Mouse (Mus musculus) erythroblast, embryonic 14.5 days (primary cell): ENCODE measurements around the gene Cd180.

Source experiments
- GATA1 ChIP-seq: IDR thresholded peaks from 2 replicates; pipeline ENCODE4 v1.6.1; 2012; ENCODE audit warnings: low read length, inconsistent platforms, mixed read lengths
- TAL1 ChIP-seq: IDR thresholded peaks from 3 replicates; pipeline ENCODE4 v1.6.1; 2012; ENCODE audit warnings: low read length, inconsistent platforms, mixed read lengths

DNA sequence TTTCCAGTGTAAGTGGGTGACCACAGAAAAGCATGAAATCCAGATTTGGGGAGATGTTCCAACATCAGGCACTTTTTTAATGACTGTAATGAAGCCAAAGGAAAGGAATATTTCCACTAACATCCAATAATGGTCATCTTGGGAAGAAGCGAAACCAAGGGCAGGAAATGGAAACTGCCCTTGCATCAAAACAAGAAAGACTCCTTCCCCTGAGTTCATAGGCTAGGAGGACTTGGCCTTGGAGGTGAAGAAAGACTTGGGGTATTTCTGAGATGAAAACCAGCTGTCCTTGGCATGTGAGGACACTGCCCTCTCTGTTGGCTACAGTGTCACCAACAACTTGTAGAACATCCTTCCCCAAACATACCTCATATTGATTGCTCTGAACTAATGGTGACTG lies 5.2 kb upstream of the Cd180 start:
- TF ChIP-seq TAL1 (no peak), GATA1 (no peak)
